Mouse (Mus musculus): Measurements from ENCODE around the gene Rnf128. TPM values are rescaled to one million over a fixed set of nuclear protein-coding genes. Genes with fewer than 3 reads are reported as not detected.
"Not testable (repeated sequence)": the region's sequence is repeated elsewhere in the genome, so short reads cannot be mapped to it uniquely, and the experiment has no call there.

Rnf128 gene
- polyA plus RNA-seq, 1 experiment: 1.5 TPM

DNA sequence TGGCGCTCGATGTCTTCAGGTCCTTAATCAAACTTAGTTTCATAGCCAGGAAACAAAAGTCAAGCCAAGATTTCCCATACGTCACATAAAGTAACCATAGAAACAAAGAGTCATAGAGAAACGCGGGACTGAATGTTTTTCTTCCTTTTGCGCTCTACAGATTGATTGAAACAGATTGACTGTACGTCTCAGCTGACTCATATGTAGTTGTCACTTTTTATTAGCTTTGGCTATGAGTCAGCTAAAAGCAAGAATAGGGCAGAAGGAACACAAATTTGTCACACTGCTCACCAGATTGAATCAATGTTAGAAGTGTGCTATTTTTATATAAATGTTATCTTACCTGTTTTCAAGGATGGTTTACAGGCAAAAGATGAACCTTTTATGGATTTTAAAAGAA is 19.4 kb upstream of the Rnf128 start:
- no peak for TF ChIP-seq CTCF (IDR thresholded peaks at IDR 0.05; ENCODE audit: insufficient read depth, low read length)
- H3K4me1 ChIP-seq (ENCODE audit: control insufficient read depth, insufficient read depth, low read length): no peaks in the 10 kb centered on the region
- H3K4me3 ChIP-seq (replicated peaks; ENCODE audit: extremely low read depth, low read depth, low read length): no peak overlapping the region
- no peak for DNase-seq
- 62% methylated on average over 7 of the region's 7 CpGs for whole genome bisulfite sequencing

DNA sequence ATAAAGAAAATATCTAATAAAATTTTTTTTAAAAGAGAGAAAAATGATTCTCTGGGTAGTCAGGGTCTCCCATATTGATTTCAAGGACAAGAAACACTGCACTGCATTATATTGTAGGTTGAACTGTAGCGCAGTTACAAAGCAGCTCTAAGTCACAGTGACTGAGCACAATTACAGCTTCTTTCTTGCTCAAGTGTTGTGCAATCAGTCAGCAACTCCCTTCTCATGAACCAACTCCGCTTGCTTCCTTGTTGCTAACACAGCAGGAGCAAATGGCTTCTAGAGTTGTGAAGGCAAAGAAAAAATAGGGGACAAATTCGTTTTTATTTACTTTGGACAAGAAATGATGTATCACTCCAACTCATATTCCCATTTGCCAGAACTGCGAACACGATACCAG is 12.7 kb upstream of the Rnf128 start:
- Histone ChIP-seq H3K4me1 (ENCODE audit: control insufficient read depth, insufficient read depth, low read length) (no peaks in the 10 kb centered on the region), H3K4me3 (replicated peaks; ENCODE audit: extremely low read depth, low read depth, low read length) (no peak overlapping the region)
- WGBS: 69% methylated on average over 5 of the region's 5 CpGs
- TF ChIP-seq POLR2A (IDR thresholded peaks at IDR 0.05; ENCODE audit: borderline replicate concordance, extremely low read depth, low read depth, low read length) (no peak), CTCF (IDR thresholded peaks at IDR 0.05; ENCODE audit: insufficient read depth, low read length) (no peak)
- DNase-seq: no peak

DNA sequence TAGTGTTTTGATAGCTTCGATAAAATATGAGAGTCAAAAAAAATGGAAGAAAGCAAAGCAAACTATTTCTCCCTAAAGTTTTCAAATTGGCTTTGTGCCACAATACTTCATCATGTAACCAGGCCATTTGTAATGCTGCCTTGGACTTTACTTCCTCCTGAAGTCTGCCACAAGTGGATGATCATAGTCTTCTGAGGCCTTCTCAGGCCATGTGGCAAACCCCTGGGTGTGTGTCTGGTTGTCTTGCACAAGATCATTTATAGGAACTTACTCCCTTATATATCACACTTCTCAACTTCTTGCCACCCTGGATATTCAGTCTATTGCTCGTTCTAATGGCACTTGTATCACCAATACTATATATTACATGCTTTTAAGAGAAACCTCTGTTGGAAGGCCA is 11.0 kb upstream of the Rnf128 start:
- no peak for DNase-seq
- TF ChIP-seq POLR2A (IDR thresholded peaks at IDR 0.05; ENCODE audit: borderline replicate concordance, extremely low read depth, low read depth, low read length) (no peak), CTCF (IDR thresholded peaks at IDR 0.05; ENCODE audit: insufficient read depth, low read length) (no peak)
- WGBS: 75% methylated on average over 2 of the region's 2 CpGs
- no peak overlapping the region for H3K4me3 ChIP-seq (replicated peaks; ENCODE audit: extremely low read depth, low read depth, low read length)
- no peaks in the 10 kb centered on the region for H3K4me1 ChIP-seq (ENCODE audit: control insufficient read depth, insufficient read depth, low read length)

DNA sequence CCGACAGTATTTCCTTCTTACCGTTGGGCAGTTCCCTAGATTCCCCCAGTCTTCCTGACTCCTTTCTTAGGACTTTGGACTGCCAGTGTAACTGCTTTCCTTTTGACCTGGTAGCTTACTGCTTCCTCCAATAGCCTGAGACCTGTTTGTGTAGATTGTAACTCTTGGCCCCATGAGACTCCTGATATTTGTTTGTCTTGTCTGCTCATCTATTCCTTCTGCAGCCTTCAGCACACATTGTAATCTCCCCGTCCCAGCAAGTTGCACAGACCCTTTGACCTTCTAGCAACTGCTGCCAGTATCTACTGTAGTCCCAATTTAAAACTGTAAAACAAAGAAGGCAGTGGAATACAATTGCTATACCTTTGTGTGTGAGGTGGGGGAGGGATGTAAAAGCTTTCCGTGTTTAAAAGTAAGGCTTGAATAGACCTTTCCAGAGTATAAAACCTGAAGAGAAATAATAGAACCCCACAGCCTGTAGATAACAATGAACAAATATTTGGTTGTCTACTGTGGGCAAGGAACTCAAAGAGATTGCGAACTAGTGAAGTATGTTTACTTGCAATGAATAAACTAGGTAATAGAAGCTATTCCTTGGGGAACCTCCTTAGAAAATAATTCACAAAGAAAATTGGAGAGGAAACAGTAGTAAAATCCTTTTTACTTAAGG is 726 bp upstream of the Rnf128 start:
- no peaks in the 10 kb centered on the region for H3K4me1 ChIP-seq (ENCODE audit: control insufficient read depth, insufficient read depth, low read length)
- TF ChIP-seq CTCF (IDR thresholded peaks at IDR 0.05; ENCODE audit: insufficient read depth, low read length): no peak
- no peak for TF ChIP-seq POLR2A (IDR thresholded peaks at IDR 0.05; ENCODE audit: borderline replicate concordance, extremely low read depth, low read depth, low read length)
- no peak for DNase-seq
- no peak overlapping the region for H3K4me3 ChIP-seq (replicated peaks; ENCODE audit: extremely low read depth, low read depth, low read length)
- 57% methylated on average over 5 of the region's 5 CpGs for WGBS

DNA sequence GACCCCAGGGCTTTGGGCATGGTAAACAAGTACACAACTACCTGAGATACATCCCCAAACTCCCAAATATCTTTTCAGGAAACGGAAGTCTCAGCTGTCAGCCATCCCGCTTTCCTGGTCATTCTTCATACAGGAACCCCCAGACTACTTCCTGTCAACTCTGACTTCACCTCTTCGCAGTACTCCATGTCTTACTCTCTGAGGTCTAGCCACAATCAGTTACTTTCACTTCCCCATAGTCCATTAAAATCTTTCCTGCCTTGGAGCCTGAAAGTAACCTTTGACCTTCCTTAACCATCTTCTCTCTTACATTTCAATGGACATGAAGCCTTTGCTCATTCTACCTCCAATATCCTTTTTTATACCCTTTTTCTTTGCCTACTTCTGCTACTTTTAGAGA is 6.9 kb downstream of the Rnf128 start:
- TF ChIP-seq POLR2A (IDR thresholded peaks at IDR 0.05; ENCODE audit: borderline replicate concordance, extremely low read depth, low read depth, low read length): no peak
- no peak for TF ChIP-seq CTCF (IDR thresholded peaks at IDR 0.05; ENCODE audit: insufficient read depth, low read length)
- DNase-seq: no peak
- no peaks in the 10 kb centered on the region for H3K4me1 ChIP-seq (ENCODE audit: control insufficient read depth, insufficient read depth, low read length)
- H3K4me3 ChIP-seq (replicated peaks; ENCODE audit: extremely low read depth, low read depth, low read length): no peak overlapping the region
- WGBS: 69% methylated on average over 3 of the region's 3 CpGs

DNA sequence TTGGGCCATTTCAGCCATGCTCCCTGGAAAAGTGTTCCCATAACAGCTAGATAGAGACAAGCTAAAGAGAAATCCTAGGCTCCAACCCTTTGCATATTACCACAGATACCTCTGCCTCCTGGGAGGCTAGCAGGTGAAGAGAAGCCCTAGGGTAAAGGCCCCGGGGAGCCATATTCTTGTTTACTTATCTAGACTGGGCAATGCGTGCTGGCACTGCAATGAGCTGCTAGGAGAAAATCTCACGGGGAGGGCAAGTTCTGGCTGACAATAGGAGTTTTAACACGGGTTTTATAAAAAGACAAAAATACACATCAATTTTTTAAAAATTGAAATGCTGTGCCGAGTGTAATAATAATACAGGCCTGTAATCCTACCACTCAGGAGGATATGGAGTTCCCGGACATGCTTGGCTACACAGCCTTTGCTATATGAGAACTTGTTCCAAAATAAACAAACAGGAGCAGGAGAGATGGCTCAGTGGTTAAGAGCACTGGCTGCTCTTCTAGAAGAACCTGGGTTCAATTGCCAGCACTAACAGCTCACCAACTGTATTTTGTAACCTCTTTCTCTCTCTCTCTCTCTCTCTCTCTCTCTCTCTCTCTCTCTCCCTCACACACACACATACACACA is 15.6 kb downstream of the Rnf128 start:
- 62% methylated on average over 6 of the region's 6 CpGs for WGBS
- no peak for DNase-seq

DNA sequence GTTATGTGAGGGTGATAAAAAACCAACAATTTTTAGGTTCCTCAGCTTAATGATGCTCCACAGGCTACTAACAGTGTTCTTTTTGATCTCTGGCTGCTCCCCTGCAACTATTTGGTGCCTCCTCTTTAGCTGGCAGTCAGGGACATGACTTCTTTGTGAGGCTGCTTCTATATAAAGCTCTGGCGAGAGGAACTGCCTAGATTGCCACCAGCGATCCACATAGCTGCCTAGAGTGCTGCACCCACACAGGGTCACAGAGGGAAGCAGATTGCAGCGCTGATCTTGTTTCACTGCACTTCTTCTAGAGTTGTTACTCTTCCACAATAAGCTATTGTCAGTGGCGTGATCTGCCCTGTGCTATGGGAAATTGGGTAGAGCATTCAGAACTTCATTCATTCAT is 20.5 kb downstream of the Rnf128 start:
- no peak for DNase-seq
- WGBS: 56% methylated on average over 4 of the region's 4 CpGs
- TF ChIP-seq POLR2A (IDR thresholded peaks at IDR 0.05; ENCODE audit: borderline replicate concordance, extremely low read depth, low read depth, low read length) (no peak), CTCF (IDR thresholded peaks at IDR 0.05; ENCODE audit: insufficient read depth, low read length) (no peak)
- Histone ChIP-seq H3K4me3 (replicated peaks; ENCODE audit: extremely low read depth, low read depth, low read length) (no peak overlapping the region), H3K4me1 (ENCODE audit: control insufficient read depth, insufficient read depth, low read length) (no peaks in the 10 kb centered on the region)

More for the DNA sequence above, 15.6 kb downstream of the Rnf128 start:
- Histone ChIP-seq H3K4me3 (replicated peaks; ENCODE audit: extremely low read depth, low read depth, low read length) (no peak overlapping the region), H3K4me1 (ENCODE audit: control insufficient read depth, insufficient read depth, low read length) (no peaks in the 10 kb centered on the region)
- TF ChIP-seq CTCF (IDR thresholded peaks at IDR 0.05; ENCODE audit: insufficient read depth, low read length): no peak
- TF ChIP-seq POLR2A (IDR thresholded peaks at IDR 0.05; ENCODE audit: borderline replicate concordance, extremely low read depth, low read depth, low read length): no peak

- not testable (repeated sequence) for H3K4me1 ChIP-seq (ENCODE audit: control insufficient read depth, insufficient read depth, low read length); H3K4me3 ChIP-seq (replicated peaks; ENCODE audit: extremely low read depth, low read depth, low read length); DNase-seq
- WGBS: 57% methylated on average over 2 of the region's 2 CpGs
These were observed 23.6 kb downstream of the Rnf128 start for GRCm38 (mm10) chrX:139586676-139587075.

GRCm38 (mm10) chrX:139596404-139596803 is 33.3 kb downstream of the Rnf128 start:
- no peak for DNase-seq
- WGBS: 77% methylated on average over 6 of the region's 6 CpGs

DNA sequence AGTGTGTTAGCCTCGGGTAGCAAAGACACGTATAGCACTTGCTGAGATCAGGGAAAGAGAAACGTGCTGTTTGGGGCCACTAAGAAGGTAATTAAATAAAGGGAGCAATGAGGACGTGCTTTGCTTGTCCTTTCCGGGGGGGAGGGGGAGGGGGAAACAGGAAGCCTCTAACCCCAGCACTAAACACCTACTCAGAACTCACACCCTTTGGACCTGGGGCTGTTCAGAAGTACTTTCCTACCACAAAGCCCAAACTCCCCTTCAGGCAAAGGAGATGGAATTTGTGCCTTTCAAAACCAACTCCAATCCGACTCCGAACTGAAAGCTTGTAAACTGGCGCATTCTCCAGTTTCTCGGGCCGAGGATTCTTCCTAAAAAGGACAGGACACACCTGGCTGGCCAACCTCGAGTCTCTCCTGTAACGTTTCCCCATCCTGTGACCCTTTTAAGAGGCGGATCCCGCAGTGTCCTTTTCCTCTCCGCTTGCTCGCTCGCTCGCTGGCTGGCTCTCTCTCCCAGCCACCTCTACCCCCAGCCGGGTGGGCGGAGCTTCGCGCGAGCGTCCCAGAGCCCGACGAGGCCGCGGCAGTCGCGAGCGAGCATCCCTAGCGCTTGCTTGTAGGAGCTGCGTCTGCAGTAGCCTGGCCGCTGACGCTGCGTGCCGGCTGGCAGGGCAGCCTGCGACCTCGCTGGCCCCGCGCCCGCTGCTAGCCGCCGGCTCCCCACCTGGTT is 47.1 kb downstream of the Rnf128 start:
- Histone ChIP-seq H3K4me3 (replicated peaks; ENCODE audit: extremely low read depth, low read depth, low read length) (peak overlapping the region; percentile 51), H3K4me1 (ENCODE audit: control insufficient read depth, insufficient read depth, low read length) (peaks cover 4% of the 10 kb centered on the region; the same call in 1 of the 2 replicates)
- WGBS: 20% methylated on average over 44 of the region's 44 CpGs
- DNase-seq: peak; percentile 60
- TF ChIP-seq POLR2A (IDR thresholded peaks at IDR 0.05; ENCODE audit: borderline replicate concordance, extremely low read depth, low read depth, low read length): no peak
- no peak for TF ChIP-seq CTCF (IDR thresholded peaks at IDR 0.05; ENCODE audit: insufficient read depth, low read length)

More at GRCm38 (mm10) chrX:139596404-139596803, 33.3 kb downstream of the Rnf128 start:
- Histone ChIP-seq H3K4me3 (replicated peaks; ENCODE audit: extremely low read depth, low read depth, low read length) (no peak overlapping the region), H3K4me1 (ENCODE audit: control insufficient read depth, insufficient read depth, low read length) (no peaks in the 10 kb centered on the region)
- TF ChIP-seq POLR2A (IDR thresholded peaks at IDR 0.05; ENCODE audit: borderline replicate concordance, extremely low read depth, low read depth, low read length): no peak
- no peak for TF ChIP-seq CTCF (IDR thresholded peaks at IDR 0.05; ENCODE audit: insufficient read depth, low read length)

Measured in lung, adult 2 months (tissue).